Mouse (Mus musculus) fat pad, adult 2 months (tissue): ENCODE results near the gene Gm9821.

Source experiments
- DNase-seq: peaks from one replicate; pipeline ENCODE4 v3.0.0-alpha.2; 2011; ENCODE audit warnings: low read depth, low spot score; ENCODE audit errors: extremely low read depth

Gene Gm9821

DNA sequence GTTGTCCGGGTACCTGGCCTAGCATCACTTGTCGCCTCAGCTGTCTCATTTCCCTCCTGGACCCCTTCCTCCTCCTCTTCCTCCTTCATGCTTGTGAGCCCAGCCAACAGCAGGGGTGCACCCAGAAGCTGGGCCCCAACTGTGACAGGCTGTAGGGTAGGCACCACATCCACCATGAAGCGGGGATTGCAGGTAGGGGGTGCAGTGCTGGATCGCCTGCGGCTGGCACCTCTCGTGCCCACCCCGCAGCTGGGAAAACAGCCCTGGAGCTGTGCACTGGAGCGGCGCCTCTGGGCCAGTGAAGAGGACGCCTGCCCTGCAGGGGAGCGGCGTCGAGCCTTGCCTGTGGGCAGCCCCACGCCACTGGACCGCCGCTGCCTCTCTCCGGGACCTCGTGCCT is at the start of gene Gm9821:
Gene Gm9821 (plus strand): TSS at position 221 of the 400 bp plus-strand sequence.
- DNase-seq, result no peak

DNA sequence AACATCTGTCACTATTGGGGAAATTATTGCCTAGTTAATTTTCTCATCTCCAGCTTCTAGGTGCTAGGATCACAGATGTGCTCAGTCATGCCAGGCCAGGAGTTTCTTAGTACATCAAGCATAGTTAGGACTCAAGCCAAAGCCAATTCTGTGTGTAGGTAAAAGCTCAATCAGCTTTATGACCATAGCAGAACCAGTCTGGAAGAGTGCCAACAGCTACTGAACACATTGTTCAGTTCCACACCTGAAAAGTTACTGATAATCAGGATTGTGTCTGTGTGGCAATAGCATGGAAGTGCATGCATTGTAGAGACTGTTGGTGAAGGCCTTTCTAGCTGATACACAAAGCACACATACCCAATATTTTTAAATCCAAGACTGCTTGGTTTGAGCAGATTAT is 47.5 kb upstream of the Gm9821 start:
- DNase-seq, result peak; percentile 80

DNA sequence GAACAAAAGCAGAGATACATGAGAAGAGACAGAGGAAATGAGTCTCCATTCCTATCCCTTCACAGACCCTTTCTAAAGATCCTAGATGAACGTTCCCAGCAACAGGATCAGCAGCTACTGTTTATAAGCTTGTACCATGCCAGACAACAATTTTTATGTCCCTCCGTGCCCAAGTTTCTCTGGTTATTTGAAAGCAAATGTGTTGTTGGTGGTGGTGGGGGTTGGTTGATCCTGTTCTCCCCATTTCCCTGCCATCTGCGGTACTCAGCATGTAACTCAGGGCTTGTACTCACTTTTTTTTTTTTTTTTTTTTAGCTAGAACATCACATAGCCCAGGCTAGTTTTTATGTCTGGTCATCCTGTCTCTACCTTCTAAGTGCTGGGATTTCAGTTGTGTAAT is 46.4 kb upstream of the Gm9821 start:
- DNase-seq, result no peak

DNA sequence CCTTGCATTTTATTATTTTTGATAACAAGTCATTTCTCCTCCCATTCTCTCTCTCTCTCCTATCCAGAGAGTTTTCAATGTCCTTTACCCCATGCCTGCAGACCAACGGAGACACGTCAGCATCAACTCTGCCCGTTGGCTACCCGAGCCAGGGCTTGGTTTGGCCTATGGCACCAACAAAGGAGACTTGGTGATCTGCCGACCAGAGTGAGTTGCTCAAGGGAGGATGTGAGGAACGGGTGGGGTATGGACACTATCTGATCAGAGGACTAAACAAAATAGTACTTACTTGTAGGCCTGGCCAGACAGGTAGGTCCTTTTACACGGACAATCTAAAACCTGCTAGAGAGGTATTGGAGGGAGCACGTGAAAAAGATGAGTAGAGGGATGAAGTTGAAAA is 45.1 kb upstream of the Gm9821 start:
- no peak for DNase-seq

DNA sequence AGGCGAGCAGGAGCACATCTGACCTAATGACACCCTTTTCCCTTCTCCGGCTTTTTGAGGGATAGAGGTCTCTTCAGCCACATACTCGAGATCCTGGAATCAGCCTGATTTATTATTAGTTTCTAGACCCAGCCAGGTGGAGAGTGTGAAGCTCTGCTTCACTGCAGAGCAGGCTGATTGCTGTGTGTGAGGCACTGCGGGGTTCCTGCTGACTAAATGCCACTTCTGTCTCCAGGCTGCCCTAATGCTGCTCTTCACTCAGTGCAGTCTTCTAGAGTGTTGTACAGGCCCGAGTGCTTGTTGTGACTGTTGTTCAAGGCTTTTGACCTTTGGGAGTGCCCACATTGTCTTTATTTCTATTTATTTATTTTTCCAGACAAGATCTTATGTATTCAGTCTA is 43.2 kb upstream of the Gm9821 start:
- DNase-seq, result no peak

DNA sequence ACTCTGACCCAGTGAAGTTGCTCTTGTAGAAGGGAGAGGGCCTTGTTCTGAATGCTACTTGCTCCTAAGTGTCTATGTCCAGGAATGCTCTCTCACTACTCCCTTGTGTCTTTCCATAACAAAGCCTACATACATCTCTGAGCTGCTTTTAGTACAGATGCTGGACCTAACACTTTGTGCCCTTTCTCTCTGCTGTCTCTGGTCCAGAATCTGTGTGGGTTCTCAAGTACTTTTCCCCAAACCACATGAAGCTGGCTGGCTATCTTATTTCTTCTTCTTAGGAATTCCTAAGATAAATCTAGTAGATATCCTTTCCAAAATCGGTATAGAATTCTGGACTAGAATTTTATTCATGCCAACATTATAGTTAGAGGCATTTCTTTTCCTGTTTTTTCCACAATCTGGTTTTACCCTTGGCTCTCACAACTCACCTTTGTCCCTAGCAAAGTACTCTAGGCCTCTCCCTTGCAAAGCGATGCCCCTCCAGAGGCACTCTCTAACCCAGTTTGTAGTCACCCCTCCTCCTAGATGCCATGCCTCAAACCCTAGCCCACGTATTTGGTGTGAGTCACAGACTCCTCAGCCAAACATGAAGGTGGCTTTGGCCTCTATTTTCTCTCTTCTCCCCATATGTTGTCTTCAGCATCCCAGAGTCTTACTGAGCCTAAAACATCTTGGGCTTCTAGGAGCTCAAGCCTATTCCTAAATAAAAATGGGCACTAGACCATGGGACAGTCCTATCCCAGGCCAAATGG is 42.2 kb upstream of the Gm9821 start:
- no peak for DNase-seq

DNA sequence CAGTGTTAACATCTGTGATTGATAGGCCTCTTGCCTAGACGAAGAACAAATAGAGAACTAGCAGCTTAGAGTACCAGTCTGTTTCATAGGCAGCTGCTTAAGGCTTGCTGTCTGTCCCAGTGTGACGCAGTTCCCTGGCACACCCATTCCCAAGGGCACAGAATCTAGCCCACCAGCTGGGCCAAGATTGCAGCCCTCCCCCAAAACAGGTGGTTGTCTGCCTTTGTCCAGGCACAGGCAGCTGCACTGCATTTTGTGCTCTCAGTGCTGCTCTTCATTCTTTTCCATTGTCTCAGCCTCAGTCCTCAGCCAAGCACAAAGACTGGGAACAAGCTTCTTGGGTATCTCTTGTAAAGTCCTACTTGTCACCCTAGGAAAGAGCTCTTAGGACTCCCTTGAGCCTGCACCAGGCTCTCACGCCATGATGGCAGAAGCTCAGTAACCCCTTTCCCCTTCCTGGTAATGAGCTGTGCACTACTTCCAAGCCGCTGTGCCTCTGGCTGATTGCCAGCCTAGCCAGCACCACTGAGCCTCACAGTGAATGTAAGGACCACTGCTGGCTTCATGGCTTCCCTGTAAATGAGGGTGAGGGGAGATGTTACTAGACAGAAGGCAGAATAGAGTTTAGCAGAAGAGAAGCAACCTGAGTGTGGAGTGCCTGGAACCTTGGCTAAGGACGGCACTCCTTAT is 40.7 kb upstream of the Gm9821 start:
- DNase-seq, result no peak

DNA sequence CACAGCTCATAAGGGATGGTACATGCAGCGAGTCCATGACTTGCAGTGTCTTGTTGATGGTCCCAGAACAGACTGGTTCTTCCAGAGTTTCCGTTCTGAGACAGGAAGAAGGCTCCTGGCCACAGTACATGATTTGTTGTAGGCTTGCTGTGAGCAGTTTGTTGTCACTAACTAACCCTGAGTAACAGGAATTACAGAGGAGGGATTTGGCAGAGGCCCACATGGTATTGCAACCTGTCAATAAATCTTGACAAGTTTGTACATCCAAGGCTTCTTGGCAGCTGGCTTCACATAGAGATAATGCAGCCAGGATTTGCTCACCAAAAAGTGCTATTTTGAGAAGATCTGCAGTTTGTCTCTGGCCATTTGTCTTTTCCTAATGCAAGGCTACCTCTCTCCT is 39.4 kb upstream of the Gm9821 start:
- DNase-seq, result peak; percentile 96

DNA sequence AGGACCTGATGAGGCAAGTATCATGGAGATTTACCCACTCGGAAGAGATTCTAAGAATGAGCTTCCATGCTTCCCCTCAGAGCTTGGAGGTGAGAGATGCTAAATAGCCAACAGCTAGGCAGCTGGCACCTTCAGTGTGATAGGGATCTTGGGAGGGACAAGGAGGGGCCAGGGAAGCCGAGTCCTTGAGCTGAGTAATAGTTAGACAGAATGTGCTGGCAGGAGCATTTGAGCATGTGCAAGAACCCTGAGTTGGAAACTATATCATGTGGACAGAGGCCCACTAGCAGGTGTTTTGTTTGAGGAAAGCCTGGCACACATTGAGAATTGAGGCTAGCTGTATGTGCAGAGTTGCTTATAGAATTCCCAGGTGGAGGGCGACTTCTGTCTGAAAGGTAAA is 32.9 kb upstream of the Gm9821 start:
- no peak for DNase-seq

DNA sequence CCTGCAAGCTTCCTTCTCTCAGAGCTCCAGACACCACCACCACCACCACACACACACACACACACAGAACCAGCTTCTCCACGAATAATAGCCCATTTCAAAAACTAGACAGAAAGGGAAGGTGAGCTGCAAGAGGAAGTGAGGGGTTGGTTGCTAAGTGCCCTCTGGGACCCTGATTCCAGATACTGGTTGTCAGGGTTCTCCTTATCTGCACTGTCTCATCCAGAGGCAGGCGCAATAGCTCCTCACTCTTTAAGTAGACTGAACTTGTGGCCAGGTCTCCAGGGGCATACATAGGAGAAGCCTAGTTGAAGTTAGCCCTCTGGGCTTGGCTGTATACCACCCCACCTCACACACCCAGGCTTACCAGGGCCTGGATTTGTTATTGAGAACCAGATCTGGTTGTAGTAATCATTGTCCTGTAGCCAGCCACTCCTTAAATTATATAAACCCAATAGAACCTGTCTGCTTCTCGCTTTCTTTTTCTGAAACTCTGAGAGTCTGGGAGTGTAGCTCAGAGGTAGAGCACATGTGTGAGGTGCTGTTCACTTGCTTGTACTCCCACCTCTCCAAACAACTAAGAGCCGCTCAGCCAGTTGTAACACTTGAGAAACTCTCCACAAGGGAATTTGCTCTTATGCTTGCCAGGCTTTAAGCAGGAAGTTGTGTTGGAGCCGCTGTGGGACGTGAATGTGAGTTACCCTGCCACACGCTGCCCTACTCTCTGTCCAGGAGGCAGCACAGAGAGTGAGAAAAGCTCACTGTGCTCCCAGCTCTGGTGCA is 32.0 kb upstream of the Gm9821 start:
- no peak for DNase-seq

DNA sequence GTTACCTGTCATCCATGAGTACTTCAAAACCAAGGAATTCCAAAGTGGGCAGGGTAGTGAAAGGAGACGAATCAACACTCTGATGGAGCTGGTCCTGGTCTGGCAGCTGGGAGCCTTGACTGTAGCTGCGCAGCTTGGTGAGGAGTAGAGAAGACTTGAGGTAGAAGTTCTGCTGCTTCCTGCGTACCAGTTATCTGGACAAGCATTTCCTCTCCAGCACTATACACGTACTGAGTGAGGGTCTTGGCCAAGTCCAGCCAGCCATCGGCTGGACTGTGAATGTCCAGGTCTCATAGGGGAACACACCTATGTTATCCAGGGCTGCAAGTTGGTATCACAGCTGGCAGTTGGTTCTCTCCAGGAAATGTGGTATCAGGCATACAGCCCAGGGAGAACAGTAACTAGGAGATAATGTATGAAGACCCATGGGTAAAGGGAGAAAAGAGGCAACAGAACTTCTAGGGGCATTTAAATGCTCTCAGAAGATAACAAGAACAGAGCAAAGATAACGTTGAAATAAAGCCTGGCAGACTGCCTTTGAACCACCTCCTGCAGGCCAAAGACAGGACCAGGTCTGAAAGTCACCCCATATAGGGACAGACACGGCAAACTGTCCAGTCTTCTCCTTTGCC is 29.0 kb upstream of the Gm9821 start:
- DNase-seq, result no peak

DNA sequence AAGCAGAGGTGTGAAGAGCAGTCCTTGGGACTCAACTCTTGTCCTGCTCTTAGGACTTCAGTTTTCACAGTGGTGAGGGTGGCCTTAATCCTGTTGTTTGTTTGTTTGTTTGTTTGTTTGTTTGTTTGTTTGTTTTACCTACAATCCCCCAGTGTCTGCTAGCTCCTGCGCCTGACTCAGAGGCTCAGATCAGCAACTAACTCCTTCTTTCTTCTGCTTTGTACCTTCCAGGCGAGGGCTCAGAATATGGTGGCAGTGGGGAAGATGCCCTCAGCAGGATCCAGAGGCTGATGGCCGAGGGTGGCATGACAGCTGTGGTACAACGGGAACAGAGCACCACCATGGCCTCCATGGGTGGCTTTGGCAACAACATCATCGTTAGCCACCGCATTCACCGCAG is 28.4 kb upstream of the Gm9821 start:
- no peak for DNase-seq

DNA sequence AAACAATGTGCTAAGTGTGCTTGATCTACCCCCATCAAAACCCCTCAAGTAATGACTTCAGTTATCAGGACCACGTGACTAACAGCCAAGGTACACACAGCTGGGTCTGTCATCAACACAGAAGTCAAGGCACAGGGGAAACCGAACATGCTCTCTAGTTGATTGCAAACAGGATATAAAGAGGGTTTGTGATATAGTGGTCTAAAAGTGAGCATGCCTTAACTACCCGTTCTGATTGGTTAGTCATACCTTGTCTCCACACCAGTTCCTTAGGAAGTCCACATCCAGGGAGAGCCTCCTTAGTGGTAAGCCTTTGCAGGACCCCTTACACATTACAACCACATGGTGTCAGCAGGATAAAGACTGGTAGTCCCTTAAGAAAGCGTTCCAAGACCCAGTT is 25.4 kb upstream of the Gm9821 start:
- no peak for DNase-seq

DNA sequence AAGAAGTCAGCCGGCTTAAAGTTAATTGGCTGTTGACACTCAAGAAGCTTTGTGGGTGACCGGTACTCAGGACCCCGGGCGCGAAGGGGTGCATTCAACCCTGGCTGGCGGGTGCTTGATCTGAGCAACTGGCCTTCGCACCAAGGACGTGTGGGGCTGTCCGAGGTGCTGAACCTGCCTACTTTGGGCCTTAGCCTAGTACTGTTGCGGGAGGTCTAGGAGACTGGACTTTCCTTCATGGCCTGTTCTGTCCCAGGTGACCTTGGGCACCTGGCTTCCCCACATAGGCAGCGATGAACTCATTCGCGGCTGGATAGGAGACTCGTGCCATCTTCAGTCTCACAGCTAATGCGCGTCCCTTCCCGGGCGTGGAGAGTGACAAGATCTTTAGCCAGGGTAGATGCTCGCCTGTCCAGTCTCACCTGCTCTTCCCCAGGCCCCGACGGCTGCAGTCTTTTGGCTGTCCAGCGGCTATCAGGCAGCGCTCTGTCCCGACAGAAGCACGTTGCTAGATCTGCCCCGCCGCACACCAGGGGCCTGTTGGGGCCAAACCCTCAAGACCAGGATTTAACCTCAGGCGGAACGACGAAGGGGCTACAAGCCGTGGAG is 24.2 kb upstream of the Gm9821 start:
- no peak for DNase-seq

DNA sequence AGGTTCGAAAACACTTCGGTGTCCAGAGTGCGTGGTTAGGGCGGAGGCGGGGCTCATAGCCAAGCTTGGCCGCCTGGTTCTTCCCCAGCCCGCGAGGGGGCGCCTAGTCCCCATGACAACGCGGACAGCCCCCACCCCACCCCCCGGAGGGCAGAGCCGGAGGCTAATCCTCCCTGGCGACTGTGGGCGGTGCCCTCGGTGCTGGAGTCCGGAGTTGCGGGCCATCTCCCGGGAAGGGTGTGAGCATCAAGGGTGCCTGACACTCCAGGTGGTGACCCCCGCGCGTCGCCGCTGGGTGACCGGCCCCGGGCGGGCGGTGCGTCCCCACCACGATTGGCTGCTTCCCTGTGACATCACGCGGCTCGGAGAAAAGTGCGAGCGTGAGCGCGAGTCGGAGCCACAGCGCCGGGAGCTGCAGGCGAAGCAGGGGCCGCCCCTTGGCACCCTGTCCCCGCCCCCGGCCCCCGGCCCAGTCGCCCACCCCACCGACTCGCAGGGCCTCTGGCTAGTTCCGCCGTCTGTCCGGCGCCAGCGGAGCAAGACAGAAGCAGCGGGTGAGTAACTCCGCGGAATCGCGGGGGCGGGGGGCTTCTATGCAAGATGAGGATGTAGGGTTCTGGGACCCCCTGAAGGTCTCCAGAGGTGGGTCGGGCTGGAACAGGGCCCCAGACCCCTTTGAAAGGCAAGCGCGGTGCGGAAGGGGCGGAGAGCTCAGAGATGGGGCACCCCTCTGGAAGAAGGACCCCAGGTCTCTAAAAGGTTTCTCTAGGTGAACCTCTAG is 23.5 kb upstream of the Gm9821 start:
- DNase-seq, result no peak

DNA sequence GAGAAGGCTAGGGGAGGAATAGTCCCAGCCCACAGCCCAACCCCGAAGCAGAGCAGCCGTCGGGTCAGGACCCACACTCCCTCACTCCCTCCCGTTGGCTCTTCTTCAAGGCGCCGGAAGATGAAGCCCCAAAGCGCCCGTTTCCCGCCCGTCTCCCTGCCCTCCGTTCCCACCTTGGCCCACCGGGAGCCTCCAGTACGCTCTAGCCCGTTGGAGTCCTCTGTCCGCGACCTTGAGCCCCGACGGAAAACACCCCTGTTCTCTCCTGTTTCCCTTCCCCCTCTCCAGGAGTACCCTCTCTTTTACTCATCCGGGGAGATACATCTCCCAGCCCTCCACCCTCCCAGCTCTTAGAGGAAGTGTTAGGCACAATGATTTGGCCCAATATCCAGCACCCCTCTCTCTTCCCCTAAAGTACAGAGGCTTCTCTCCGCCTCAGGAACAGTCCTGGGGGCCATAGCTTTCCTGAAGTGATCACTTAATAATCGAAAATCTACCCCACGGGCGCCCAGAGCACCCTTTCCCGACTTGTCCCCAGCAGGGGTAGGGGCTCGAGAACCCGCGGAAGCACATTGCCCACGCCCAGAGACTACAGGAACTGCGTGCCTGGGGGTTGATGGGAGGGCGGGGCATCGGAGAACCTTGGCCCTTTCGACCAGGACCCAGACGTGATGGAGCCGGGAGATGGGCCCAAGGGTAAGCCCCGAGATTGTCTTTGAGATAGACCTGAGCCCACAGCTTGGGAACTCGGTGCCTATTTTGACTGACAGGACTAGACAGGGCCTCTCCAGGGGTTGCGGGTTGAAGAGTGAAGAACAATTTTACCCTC is 22.7 kb upstream of the Gm9821 start:
- DNase-seq, result no peak

DNA sequence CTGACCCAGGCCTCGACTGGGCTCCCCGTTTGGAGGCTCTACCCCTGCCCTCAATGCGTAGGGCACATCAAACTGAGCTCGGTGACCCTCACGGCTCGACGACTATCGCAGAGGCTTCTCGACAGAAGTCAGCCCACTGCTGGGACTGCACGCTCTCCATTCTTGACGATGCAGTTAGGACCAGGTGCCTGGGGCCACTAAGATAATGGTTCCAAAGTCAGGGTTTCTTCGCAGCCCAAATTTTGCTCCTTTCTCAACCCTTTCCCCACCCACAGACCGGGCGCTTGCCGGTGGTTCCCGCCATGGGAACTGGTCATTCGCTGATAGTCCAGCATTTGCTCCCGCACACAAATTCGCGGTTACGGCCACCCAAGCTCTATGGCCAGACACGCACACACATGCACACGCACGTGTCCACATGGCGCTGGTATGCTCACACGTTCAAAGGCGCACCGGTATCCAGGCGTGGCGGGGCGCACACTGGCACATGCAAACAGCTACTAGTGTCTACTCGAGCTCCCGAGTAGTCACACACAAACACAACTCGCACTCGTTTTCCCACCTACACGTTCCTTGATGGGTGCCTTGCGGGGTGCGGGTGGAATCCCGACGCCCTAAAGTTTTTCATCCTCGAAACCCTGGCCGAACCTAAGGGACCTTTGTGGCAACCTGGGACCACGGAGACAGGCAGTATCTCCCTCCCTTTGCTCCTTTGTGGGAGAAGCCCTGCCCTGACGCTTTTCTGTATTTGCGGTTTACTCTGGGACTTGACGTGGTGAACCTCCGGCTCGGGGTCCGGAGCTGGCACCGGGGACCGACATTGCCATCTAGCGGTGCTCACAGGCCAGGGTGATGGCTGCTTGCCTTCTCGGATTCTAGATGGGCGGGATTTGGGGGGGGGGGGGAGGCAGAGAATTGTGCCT is 21.8 kb upstream of the Gm9821 start:
- DNase-seq, result no peak

DNA sequence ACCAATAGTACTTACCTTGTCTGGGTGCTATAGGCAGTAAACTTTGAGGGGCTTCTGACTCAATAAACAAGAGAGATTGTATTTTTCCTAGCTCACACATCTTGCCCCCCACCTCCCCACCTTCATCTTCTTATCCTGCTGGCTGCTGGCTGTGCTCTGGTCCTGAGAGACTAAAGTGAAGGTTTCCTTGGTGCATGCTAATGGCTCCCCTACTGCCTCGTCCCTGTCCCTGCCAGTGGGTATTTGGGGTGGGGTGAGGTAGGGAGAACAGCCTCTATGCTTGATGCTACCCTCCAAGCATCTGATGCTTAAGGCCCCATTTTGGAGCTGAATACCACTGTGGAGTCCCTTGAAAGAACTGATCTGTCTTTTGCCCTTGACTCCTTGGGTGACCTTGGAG is 20.8 kb upstream of the Gm9821 start:
- DNase-seq, result no peak
